Mouse (Mus musculus) forebrain, embryonic 11.5 days (tissue): ENCODE measurements around the gene Steap3. TPM values are rescaled to one million over a fixed set of nuclear protein-coding genes. Genes with fewer than 3 reads are reported as not detected.

Source experiments
- ATAC-seq: fragments of 200-750 bp; cut with Nextera tagmentation; replicated peaks from 2 replicates; pipeline ENCODE4 v1.8.0; 2017; ENCODE audit warnings: moderate TSS enrichment; ENCODE audit not compliant: low FRiP score
- DNase-seq: peaks from one replicate; pipeline ENCODE4 v3.0.0-alpha.2; 2017; ENCODE audit warnings: low spot score
- H3K27ac ChIP-seq: fragments of 300-500 bp; sonication (generic); 2 replicates; pipeline ENCODE4 v1.5.1; 2014; ENCODE audit warnings: low read depth, low read length
- H3K27me3 ChIP-seq: fragments of 300-500 bp; sonication (generic); 2 replicates; pipeline ENCODE4 v1.6.1; 2014; ENCODE audit warnings: mild to moderate bottlenecking, low read length, mixed read lengths; ENCODE audit not compliant: control insufficient read depth, insufficient read depth
- H3K36me3 ChIP-seq: fragments of 300-500 bp; sonication (generic); 2 replicates; pipeline ENCODE4 v1.6.1; 2014; ENCODE audit warnings: mild to moderate bottlenecking, low read length, moderate library complexity, mixed read lengths; ENCODE audit not compliant: control insufficient read depth, insufficient read depth
- H3K4me1 ChIP-seq: fragments of 300-500 bp; sonication (generic); replicated peaks from 2 replicates; pipeline ENCODE4 v1.6.1; 2014; ENCODE audit warnings: low read length, mixed read lengths; ENCODE audit not compliant: control insufficient read depth, insufficient read depth
- H3K4me2 ChIP-seq: fragments of 300-500 bp; sonication (generic); 2 replicates; pipeline ENCODE4 v1.6.1; 2014; ENCODE audit warnings: low read depth, mild to moderate bottlenecking, low read length, moderate library complexity, mixed read lengths; ENCODE audit not compliant: severe bottlenecking
- H3K4me3 ChIP-seq: fragments of 300-500 bp; sonication (generic); 2 replicates; pipeline ENCODE4 v1.5.1; 2014; ENCODE audit warnings: low read depth, low read length
- H3K9ac ChIP-seq: fragments of 300-500 bp; sonication (generic); 2 replicates; pipeline ENCODE4 v1.6.1; 2014; ENCODE audit warnings: low read length
- H3K9me3 ChIP-seq: fragments of 300-500 bp; sonication (generic); 2 replicates; pipeline ENCODE4 v1.6.1; 2016; ENCODE audit warnings: low read length, mixed read lengths; ENCODE audit not compliant: control insufficient read depth
- WGBS: fragments of 180-500 bp; shearing (Covaris S2); extraction: QIAGEN DNeasy Blood & Tissue Kit; methylation state at CpG from one replicate; pipeline ENCODE4 v1.1.7; 2014; 5-methylcytosine and 5-hydroxymethylcytosine counted together
- polyA plus RNA-seq: library from polyadenylated mRNA; unstranded; fragments of >200 nt; fragmentation: Nextera tagmentation; extraction: Ambion mirVana; gene quantifications from 2 replicates; pipeline ENCODE4 v1.2.1, GENCODE M21; 2014

The Steap3 gene
- polyA plus RNA-seq, 1 experiment from 2014 or later = 2.8 TPM

DNA sequence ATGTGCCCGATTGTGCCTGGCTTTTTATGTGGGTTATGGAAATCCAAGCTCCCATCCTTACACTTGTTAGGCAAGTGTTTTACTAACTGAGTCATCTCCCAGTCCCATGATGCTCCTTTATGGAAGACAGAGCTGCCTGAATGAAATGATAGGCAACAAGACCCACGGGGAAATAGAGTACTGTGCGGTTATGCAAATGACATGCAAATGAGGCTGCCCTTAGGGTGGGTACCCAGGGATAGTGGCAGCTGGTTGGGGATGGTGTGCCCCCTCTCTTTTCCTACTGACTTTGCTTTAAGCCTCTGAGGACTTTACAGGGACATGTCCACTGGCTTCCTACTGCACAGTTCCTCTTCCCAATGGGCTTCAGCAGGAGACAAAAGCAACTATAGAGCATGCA is 2.7 kb upstream of the Steap3 start:
- Histone ChIP-seq H3K9ac (no peak overlapping the region), H3K36me3 (no peaks in the 10 kb centered on the region), H3K27me3 (no peaks in the 10 kb centered on the region), H3K4me3 (no peak overlapping the region), H3K27ac (no peak overlapping the region), H3K4me1 (no peaks in the 10 kb centered on the region), H3K4me2 (no peak overlapping the region), H3K9me3 (no peaks in the 10 kb centered on the region)
- DNase-seq = no peak
- no peak for ATAC-seq
- 81% methylated on average over 3 of the region's 3 CpGs for WGBS

DNA sequence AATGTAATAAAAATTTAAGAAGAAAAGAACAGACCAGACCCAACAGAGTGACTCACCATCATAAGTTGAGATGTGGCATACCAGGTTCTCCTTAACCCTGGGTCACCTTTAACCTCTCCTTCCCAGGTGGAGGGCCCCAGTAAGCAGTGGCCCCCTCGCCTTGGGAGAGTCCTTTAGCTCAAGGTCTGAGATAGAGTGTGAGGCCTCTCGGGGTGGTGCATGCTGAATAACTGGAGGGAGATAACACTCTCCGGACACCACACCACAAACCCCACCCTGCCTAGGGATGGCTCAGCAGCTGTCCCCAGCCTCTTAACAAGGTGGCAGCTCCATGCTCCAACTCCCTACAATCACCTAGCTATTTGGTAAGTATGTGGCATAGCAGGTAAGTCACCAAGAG is 1.6 kb downstream of the Steap3 start:
- Histone ChIP-seq H3K9ac (no peak overlapping the region), H3K36me3 (no peaks in the 10 kb centered on the region), H3K9me3 (no peaks in the 10 kb centered on the region), H3K4me1 (no peaks in the 10 kb centered on the region), H3K27ac (no peak overlapping the region), H3K27me3 (no peaks in the 10 kb centered on the region), H3K4me3 (no peak overlapping the region), H3K4me2 (no peak overlapping the region)
- DNase-seq (no peak), ATAC-seq (no peak)
- WGBS = 75% methylated on average over 3 of the region's 3 CpGs

- WGBS = 75% methylated on average over 7 of the region's 7 CpGs
- ATAC-seq = no peak
- H3K27ac ChIP-seq = no peak overlapping the region
These were observed 2.4 kb downstream of the Steap3 start for GRCm38 (mm10) chr1:120270115-120270514.

GRCm38 (mm10) chr1:120267631-120268030 is 4.9 kb downstream of the Steap3 start:
- 85% methylated on average over 3 of the region's 3 CpGs for WGBS
- no peak for DNase-seq

More at GRCm38 (mm10) chr1:120270115-120270514, 2.4 kb downstream of the Steap3 start:
- no peak overlapping the region for H3K4me2 ChIP-seq
- H3K9me3 ChIP-seq = no peaks in the 10 kb centered on the region
- H3K4me1 ChIP-seq = no peaks in the 10 kb centered on the region
- no peak overlapping the region for H3K4me3 ChIP-seq
- H3K27me3 ChIP-seq = no peaks in the 10 kb centered on the region
- H3K36me3 ChIP-seq = no peaks in the 10 kb centered on the region
- H3K9ac ChIP-seq = no peak overlapping the region
- DNase-seq = no peak

DNA sequence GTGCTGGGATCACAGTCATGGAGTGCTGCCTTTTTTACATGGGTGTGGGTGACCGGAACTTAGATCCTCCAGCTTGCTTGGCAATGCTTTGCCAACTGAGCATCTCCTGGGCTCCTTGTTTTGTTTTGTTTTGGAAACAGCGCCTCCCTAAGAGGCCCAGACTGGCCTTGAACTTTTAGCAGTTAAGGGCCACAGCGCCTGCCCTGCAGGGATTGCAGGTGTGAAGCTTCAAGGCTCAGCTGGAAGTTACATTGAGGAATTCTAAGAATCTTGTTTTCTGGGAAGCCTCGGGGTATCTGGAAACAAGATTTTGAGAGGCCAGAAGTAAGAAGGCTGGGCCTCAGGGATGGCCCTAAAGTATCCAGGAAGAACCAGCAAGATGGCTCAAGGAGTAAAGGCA is 6.0 kb downstream of the Steap3 start:
- 61% methylated on average over 4 of the region's 4 CpGs for WGBS
- ATAC-seq (no peak), DNase-seq (no peak)
- Histone ChIP-seq H3K9me3 (no peaks in the 10 kb centered on the region), H3K9ac (no peak overlapping the region), H3K4me2 (no peak overlapping the region), H3K4me3 (no peak overlapping the region), H3K36me3 (no peaks in the 10 kb centered on the region), H3K27me3 (no peaks in the 10 kb centered on the region), H3K27ac (no peak overlapping the region), H3K4me1 (no peaks in the 10 kb centered on the region)

More at GRCm38 (mm10) chr1:120267631-120268030, 4.9 kb downstream of the Steap3 start:
- Histone ChIP-seq H3K27me3 (no peaks in the 10 kb centered on the region), H3K27ac (no peak overlapping the region), H3K36me3 (no peaks in the 10 kb centered on the region), H3K4me1 (no peaks in the 10 kb centered on the region), H3K9me3 (no peaks in the 10 kb centered on the region), H3K9ac (no peak overlapping the region), H3K4me2 (no peak overlapping the region), H3K4me3 (no peak overlapping the region)
- no peak for ATAC-seq

DNA sequence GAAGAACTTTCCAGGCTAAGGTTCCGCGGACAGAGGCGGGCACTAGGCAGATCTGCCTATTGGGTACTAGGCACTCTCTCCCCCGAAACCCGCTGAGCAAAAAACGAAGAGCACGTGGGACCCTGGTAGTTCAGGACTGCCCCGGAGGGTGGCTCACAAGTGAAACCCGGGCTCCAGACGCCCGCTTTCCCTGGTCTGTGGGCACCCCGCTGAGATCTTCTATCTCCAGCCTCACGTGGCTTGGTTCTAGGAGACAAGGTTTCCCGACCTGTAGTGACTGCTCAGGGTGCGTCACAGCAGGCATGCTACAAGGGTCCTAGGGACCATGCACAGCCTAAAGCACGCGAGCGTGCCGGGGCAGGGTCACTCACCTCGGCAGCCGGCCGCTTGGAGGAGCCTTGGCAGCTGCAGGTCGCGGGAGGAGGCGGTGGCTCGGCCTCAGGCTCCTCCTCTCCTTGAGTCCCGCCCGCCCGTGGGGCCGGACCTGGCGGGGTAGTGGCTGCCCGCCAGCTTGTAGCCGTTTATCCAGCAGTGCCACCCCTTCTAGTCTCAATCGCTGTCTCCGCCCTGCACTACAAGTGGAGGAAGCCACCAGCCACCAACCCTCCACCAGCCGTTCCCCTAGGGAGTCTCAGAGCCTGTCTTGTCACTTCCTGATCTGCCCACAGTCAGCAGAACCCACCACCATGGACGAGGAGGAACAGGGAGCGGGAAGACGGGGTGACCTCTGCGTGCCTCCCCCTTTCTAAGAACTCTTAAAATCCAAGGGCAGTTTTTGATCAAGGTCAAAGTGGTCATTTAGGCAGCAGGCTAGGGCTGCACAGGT is 7.4 kb downstream of the Steap3 start:
- DNase-seq (peak; percentile 80), ATAC-seq (peak; percentile 87)
- H3K4me3 ChIP-seq = peak overlapping the region; percentile 40
- H3K4me2 ChIP-seq = peak overlapping the region; percentile 93
- H3K9ac ChIP-seq = peak overlapping the region; percentile 48
- no peak overlapping the region for H3K27ac ChIP-seq
- H3K9me3 ChIP-seq = no peaks in the 10 kb centered on the region
- no peaks in the 10 kb centered on the region for H3K4me1 ChIP-seq
- H3K27me3 ChIP-seq = no peaks in the 10 kb centered on the region
- H3K36me3 ChIP-seq = no peaks in the 10 kb centered on the region
- 2% methylated on average over 39 of the region's 40 CpGs for WGBS

GRCm38 (mm10) chr1:120263226-120263625 is 9.3 kb downstream of the Steap3 start:
- H3K36me3 ChIP-seq = no peaks in the 10 kb centered on the region
- H3K4me3 ChIP-seq = no peak overlapping the region
- H3K9me3 ChIP-seq = no peaks in the 10 kb centered on the region
- H3K4me1 ChIP-seq = no peaks in the 10 kb centered on the region
- no peaks in the 10 kb centered on the region for H3K27me3 ChIP-seq
- ATAC-seq (no peak), DNase-seq (no peak)
- no peak overlapping the region for H3K4me2 ChIP-seq
- no peak overlapping the region for H3K9ac ChIP-seq
- no peak overlapping the region for H3K27ac ChIP-seq
- WGBS = 89% methylated on average over 4 of the region's 4 CpGs

GRCm38 (mm10) chr1:120261166-120261565 is 11.3 kb downstream of the Steap3 start:
- no peaks in the 10 kb centered on the region for H3K9me3 ChIP-seq
- no peak overlapping the region for H3K9ac ChIP-seq
- no peaks in the 10 kb centered on the region for H3K36me3 ChIP-seq
- no peaks in the 10 kb centered on the region for H3K27me3 ChIP-seq
- no peaks in the 10 kb centered on the region for H3K4me1 ChIP-seq
- WGBS = 91% methylated on average over 5 of the region's 5 CpGs
- no peak overlapping the region for H3K4me2 ChIP-seq
- H3K4me3 ChIP-seq = no peak overlapping the region
- no peak for DNase-seq
- no peak overlapping the region for H3K27ac ChIP-seq
- no peak for ATAC-seq

DNA sequence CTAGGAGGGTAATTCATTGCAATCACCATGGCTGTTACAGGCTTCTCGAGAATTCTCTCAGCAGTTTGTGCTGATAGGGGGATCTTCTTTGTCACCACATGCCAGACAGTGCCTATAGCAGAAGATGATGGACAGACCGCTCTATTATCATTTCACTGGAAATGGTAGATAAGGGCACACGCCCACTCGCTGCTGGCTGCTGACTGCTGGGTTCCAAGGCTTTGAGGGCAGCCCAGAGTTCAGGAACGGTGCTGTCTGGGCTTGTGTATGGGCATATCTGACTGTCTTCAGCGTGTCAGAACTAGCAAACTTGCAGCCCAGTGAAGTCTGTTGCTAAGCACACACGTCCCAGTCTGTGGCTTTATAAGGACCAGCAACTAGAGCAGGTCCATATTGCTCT is 13.3 kb downstream of the Steap3 start:
- H3K9ac ChIP-seq = no peak overlapping the region
- no peaks in the 10 kb centered on the region for H3K27me3 ChIP-seq
- H3K9me3 ChIP-seq = no peaks in the 10 kb centered on the region
- H3K4me2 ChIP-seq = no peak overlapping the region
- ATAC-seq (no peak), DNase-seq (no peak)
- no peak overlapping the region for H3K4me3 ChIP-seq
- H3K4me1 ChIP-seq = no peaks in the 10 kb centered on the region
- 80% methylated on average over 7 of the region's 7 CpGs for WGBS
- H3K36me3 ChIP-seq = no peaks in the 10 kb centered on the region
- H3K27ac ChIP-seq = no peak overlapping the region
